Mouse (Mus musculus) heart, adult 2 months (tissue): ENCODE measurements around the gene Rtraf.

ENCODE experiments used
- CTCF ChIP-seq: fragments of 200-600 bp; IDR thresholded peaks from 2 replicates; pipeline ENCODE4 v1.8.1; 2022; ENCODE audit warnings: antibody characterized with exemption, mild to moderate bottlenecking, moderate library complexity
- EP300 ChIP-seq: fragments of 200-500 bp; IDR thresholded peaks from 2 replicates; pipeline ENCODE4 v1.6.1; 2011; ENCODE audit warnings: low read depth, low read length, control low read depth; ENCODE audit not compliant: insufficient read depth

DNA sequence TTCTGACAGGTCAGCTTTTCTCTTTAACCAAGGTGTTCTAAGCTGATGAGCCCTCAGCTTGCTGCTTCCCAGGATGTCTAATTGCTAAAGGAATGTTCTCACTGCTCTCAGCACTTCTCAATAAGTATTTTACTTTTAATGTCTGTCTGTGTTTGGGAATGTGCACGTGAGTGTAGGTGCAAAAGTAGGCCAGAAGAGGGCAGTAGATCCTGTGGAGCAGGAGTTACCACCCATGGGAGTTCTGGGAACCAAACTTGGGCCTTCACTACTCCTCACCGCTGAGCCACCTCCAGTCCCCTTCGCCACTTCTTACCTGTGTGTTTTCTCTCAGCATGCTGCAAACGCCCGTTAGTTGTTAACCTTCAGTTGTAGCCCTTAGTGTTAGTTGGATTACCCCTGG, 47.4 kb downstream of the Rtraf start:
- TF ChIP-seq CTCF (peak; percentile 37), EP300 (no peak)
